Mouse (Mus musculus): Measurements from ENCODE around the gene Rexo4. TPM values are rescaled to one million over a fixed set of nuclear protein-coding genes. Genes with fewer than 3 reads are reported as not detected.
A peak's percentile ranks its signal among the peaks of the same experiment; 100 is the strongest.

The Rexo4 gene
- polyA plus RNA-seq, 1 experiment, result 35.7 TPM

GRCm38 (mm10) chr2:26951346-26951905, 12.8 kb downstream of the Rexo4 start:
- TF ChIP-seq GATA1 (IDR thresholded peaks at IDR 0.05; ENCODE audit: borderline replicate concordance, low read length) (no peak), FLI1 (IDR thresholded peaks at IDR 0.05; ENCODE audit: low read length) (no peak)
- peaks cover 10% of the 10 kb centered on the region for H3K4me1 ChIP-seq
- H3K4me3 ChIP-seq (replicated peaks), result no peak overlapping the region
- no peaks in the 10 kb centered on the region for H3K9me3 ChIP-seq
- peaks cover 98% of the 10 kb centered on the region for H3K36me3 ChIP-seq (replicated peaks; ENCODE audit: low read length)
- H3K27me3 ChIP-seq (replicated peaks), result no peaks in the 10 kb centered on the region

DNA sequence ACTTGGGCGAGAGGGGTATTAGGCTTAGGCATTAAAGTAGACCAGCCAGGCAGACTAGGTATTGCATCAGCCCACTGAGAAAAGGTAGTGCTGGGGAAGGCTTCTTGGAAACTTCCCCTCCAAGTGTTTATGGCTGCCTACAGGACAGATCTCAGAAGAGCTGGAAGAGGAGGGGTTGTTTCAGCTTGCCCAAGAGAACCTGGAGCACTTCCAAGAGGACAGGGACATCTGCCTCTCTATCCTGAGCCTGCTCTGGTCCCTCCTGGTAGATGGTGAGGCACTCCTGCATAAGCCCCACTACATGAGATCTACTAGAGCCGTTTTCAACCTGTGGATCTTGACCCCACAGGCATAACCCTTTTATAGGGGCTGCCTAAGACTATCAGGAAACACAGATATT, 13.8 kb downstream of the Rexo4 start:
- H3K9me3 ChIP-seq, result no peaks in the 10 kb centered on the region
- H3K4me3 ChIP-seq (replicated peaks), result no peak overlapping the region
- H3K27me3 ChIP-seq (replicated peaks), result no peaks in the 10 kb centered on the region
- TF ChIP-seq FLI1 (IDR thresholded peaks at IDR 0.05; ENCODE audit: low read length) (no peak), GATA1 (IDR thresholded peaks at IDR 0.05; ENCODE audit: borderline replicate concordance, low read length) (no peak)
- H3K36me3 ChIP-seq (replicated peaks; ENCODE audit: low read length), result peaks cover 90% of the 10 kb centered on the region
- H3K4me1 ChIP-seq, result peaks cover 10% of the 10 kb centered on the region

DNA sequence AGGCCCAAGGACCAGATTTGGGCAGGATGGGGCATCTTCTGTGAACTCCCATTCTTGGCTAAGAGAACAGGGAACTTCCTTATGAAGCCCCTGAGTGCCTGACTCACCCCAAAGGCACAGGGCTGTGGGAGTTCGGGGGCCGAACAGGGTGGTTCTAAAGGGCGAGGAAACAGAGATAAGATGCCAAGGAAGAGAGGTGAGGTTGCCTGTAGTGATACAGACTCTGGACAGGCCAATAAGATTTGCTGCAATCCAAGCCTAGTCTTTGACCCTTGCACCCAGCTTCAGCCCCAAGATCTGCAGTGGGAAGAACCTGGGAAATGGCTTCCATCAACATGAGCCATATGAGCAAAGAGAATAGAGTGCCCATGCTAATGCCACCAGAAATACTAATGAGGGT, 20.9 kb downstream of the Rexo4 start:
- no peak for TF ChIP-seq GATA1 (IDR thresholded peaks at IDR 0.05; ENCODE audit: borderline replicate concordance, low read length)
- TF ChIP-seq FLI1 (IDR thresholded peaks at IDR 0.05; ENCODE audit: low read length), result no peak
- Histone ChIP-seq H3K27me3 (replicated peaks) (peaks cover 6% of the 10 kb centered on the region), H3K36me3 (replicated peaks; ENCODE audit: low read length) (peaks cover 20% of the 10 kb centered on the region), H3K4me3 (replicated peaks) (no peak overlapping the region), H3K4me1 (peaks cover 43% of the 10 kb centered on the region), H3K9me3 (no peaks in the 10 kb centered on the region)

GRCm38 (mm10) chr2:26941539-26941938, 22.6 kb downstream of the Rexo4 start:
- no peaks in the 10 kb centered on the region for H3K9me3 ChIP-seq
- H3K4me1 ChIP-seq, result peaks cover 52% of the 10 kb centered on the region
- peaks cover 6% of the 10 kb centered on the region for H3K27me3 ChIP-seq (replicated peaks)
- H3K4me3 ChIP-seq (replicated peaks), result peak overlapping the region; percentile 80
- TF ChIP-seq FLI1 (IDR thresholded peaks at IDR 0.05; ENCODE audit: low read length), result no peak
- no peak for TF ChIP-seq GATA1 (IDR thresholded peaks at IDR 0.05; ENCODE audit: borderline replicate concordance, low read length)
- H3K36me3 ChIP-seq (replicated peaks; ENCODE audit: low read length), result peaks cover 3% of the 10 kb centered on the region

- no peak for TF ChIP-seq GATA1 (IDR thresholded peaks at IDR 0.05; ENCODE audit: borderline replicate concordance, low read length)
- TF ChIP-seq FLI1 (IDR thresholded peaks at IDR 0.05; ENCODE audit: low read length), result no peak
- H3K4me3 ChIP-seq (replicated peaks), result peak overlapping the region; percentile 31
- H3K9me3 ChIP-seq, result no peaks in the 10 kb centered on the region
- peaks cover 5% of the 10 kb centered on the region for H3K36me3 ChIP-seq (replicated peaks; ENCODE audit: low read length)
- H3K27me3 ChIP-seq (replicated peaks), result no peaks in the 10 kb centered on the region
- H3K4me1 ChIP-seq, result peaks cover 70% of the 10 kb centered on the region
Observed at GRCm38 (mm10) chr2:26936425-26936824, 27.8 kb downstream of the Rexo4 start.

DNA sequence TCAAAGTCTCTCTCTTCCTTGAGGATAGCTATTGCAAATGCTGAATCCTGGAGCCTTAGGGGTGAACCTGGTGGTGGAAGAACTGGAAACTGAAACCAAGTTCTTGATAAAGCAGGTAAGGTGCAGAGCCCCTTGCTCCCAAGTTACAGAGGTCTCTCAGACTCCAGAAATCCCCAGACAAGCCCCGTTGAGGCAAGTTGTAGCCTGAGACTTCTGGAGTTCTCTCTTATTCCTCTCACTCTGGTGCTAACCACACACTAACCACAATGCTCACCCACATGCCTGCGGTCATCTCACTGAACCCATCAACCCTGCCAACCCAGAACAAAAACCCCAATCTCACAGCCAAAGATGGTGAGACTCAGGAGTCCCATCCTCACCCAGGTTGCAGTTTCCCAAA, 28.9 kb downstream of the Rexo4 start:
- Histone ChIP-seq H3K4me3 (replicated peaks) (peak overlapping the region; percentile 18), H3K9me3 (no peaks in the 10 kb centered on the region), H3K4me1 (peaks cover 70% of the 10 kb centered on the region), H3K36me3 (replicated peaks; ENCODE audit: low read length) (peaks cover 16% of the 10 kb centered on the region), H3K27me3 (replicated peaks) (no peaks in the 10 kb centered on the region)
- no peak for TF ChIP-seq FLI1 (IDR thresholded peaks at IDR 0.05; ENCODE audit: low read length)
- TF ChIP-seq GATA1 (IDR thresholded peaks at IDR 0.05; ENCODE audit: borderline replicate concordance, low read length), result no peak

- Histone ChIP-seq H3K36me3 (replicated peaks; ENCODE audit: low read length) (peaks cover 33% of the 10 kb centered on the region), H3K27me3 (replicated peaks) (no peaks in the 10 kb centered on the region), H3K4me1 (peaks cover 80% of the 10 kb centered on the region), H3K9me3 (no peaks in the 10 kb centered on the region), H3K4me3 (replicated peaks) (peak within 1 kb of the TSS; percentile 100)
- TF ChIP-seq FLI1 (IDR thresholded peaks at IDR 0.05; ENCODE audit: low read length), result no peak
- TF ChIP-seq GATA1 (IDR thresholded peaks at IDR 0.05; ENCODE audit: borderline replicate concordance, low read length), result no peak
Observed at GRCm38 (mm10) chr2:26933304-26934055, 30.7 kb downstream of the Rexo4 start, which contains the start of the genes Surf4 and Stkld1. TSS of gene Surf4 (minus strand) at chr2:26933928. TSS of gene Stkld1 (plus strand) at chr2:26934047.

GRCm38 (mm10) chr2:26932473-26933303, 31.5 kb downstream of the Rexo4 start:
- no peaks in the 10 kb centered on the region for H3K27me3 ChIP-seq (replicated peaks)
- H3K36me3 ChIP-seq (replicated peaks; ENCODE audit: low read length), result peaks cover 41% of the 10 kb centered on the region
- peaks cover 85% of the 10 kb centered on the region for H3K4me1 ChIP-seq
- TF ChIP-seq FLI1 (IDR thresholded peaks at IDR 0.05; ENCODE audit: low read length) (no peak), GATA1 (IDR thresholded peaks at IDR 0.05; ENCODE audit: borderline replicate concordance, low read length) (no peak)
- peak overlapping the region; percentile 100 for H3K4me3 ChIP-seq (replicated peaks)
- no peaks in the 10 kb centered on the region for H3K9me3 ChIP-seq

DNA sequence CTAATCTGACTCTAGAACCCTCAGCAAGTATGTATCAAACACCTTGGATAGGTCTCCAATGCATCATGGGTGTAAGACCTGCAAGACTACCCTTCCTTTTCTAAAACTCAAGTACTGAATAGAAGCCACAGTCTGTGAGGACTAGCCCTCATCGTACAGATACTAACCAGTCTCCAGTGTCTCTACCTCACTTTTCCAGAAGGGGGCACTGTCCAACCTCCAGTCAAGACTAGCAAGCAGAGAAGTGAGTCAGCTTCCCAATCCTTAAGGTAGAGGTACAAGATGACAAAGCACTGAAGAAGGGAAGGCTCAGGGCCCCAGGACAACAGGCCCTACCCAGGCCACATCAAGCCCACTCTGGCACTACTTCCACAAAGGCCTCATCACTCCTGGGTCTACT, 33.8 kb downstream of the Rexo4 start:
- H3K9me3 ChIP-seq, result no peaks in the 10 kb centered on the region
- TF ChIP-seq GATA1 (IDR thresholded peaks at IDR 0.05; ENCODE audit: borderline replicate concordance, low read length) (no peak), FLI1 (IDR thresholded peaks at IDR 0.05; ENCODE audit: low read length) (no peak)
- no peaks in the 10 kb centered on the region for H3K27me3 ChIP-seq (replicated peaks)
- peak overlapping the region; percentile 62 for H3K4me3 ChIP-seq (replicated peaks)
- H3K4me1 ChIP-seq, result peaks cover 84% of the 10 kb centered on the region
- peaks cover 64% of the 10 kb centered on the region for H3K36me3 ChIP-seq (replicated peaks; ENCODE audit: low read length)
